Mouse (Mus musculus) neural tube, embryonic 11.5 days (tissue): Measurements from ENCODE around the gene Slco4c1. TPM values are rescaled to one million over a fixed set of nuclear protein-coding genes. Genes with fewer than 3 reads are reported as not detected.

ENCODE experiments used
- ATAC-seq: fragments of 200-750 bp; cut with Nextera tagmentation; 2 replicates; pipeline ENCODE4 v1.8.0; 2017; ENCODE audit warnings: moderate number of reproducible peaks, mild to moderate bottlenecking, moderate TSS enrichment, moderate library complexity; ENCODE audit not compliant: insufficient read depth, low FRiP score, low TSS enrichment
- DNase-seq: peaks from one replicate; pipeline ENCODE4 v3.0.0-alpha.2; 2015; ENCODE audit warnings: low spot score
- H3K27ac ChIP-seq: fragments of 300-500 bp; sonication (generic); 2 replicates; pipeline ENCODE4 v1.5.1; 2014; ENCODE audit warnings: low read depth, mild to moderate bottlenecking, low read length
- H3K27me3 ChIP-seq: fragments of 300-500 bp; sonication (generic); 2 replicates; pipeline ENCODE4 v1.6.1; 2014; ENCODE audit warnings: mild to moderate bottlenecking, low read length, mixed read lengths; ENCODE audit not compliant: control insufficient read depth, insufficient read depth
- H3K36me3 ChIP-seq: fragments of 300-500 bp; sonication (generic); 2 replicates; pipeline ENCODE4 v1.6.1; 2014; ENCODE audit warnings: mild to moderate bottlenecking, low read length, moderate library complexity, mixed read lengths; ENCODE audit not compliant: control insufficient read depth, insufficient read depth
- H3K4me1 ChIP-seq: fragments of 300-500 bp; sonication (generic); 2 replicates; pipeline ENCODE4 v1.6.1; 2014; ENCODE audit warnings: low read length, mixed read lengths; ENCODE audit not compliant: control insufficient read depth, insufficient read depth
- H3K4me2 ChIP-seq: fragments of 300-500 bp; sonication (generic); 2 replicates; pipeline ENCODE4 v1.6.1; 2014; ENCODE audit warnings: low read depth, mild to moderate bottlenecking, moderate library complexity
- H3K4me3 ChIP-seq: fragments of 300-500 bp; sonication (generic); 2 replicates; pipeline ENCODE4 v1.5.1; 2014; ENCODE audit warnings: low read depth, low read length
- H3K9ac ChIP-seq: fragments of 300-500 bp; sonication (generic); 2 replicates; pipeline ENCODE4 v1.6.1; 2014; ENCODE audit warnings: mild to moderate bottlenecking, low read length
- H3K9me3 ChIP-seq: fragments of 300-500 bp; sonication (generic); 2 replicates; pipeline ENCODE4 v1.6.1; 2016; ENCODE audit warnings: low read length; ENCODE audit not compliant: control insufficient read depth
- WGBS: fragments of 180-500 bp; shearing (Covaris S2); extraction: QIAGEN DNeasy Blood & Tissue Kit; methylation state at CpG from one replicate; pipeline ENCODE4 v1.1.7; 2014; 5-methylcytosine and 5-hydroxymethylcytosine counted together
- polyA plus RNA-seq: library from polyadenylated mRNA; unstranded; fragments of >200 nt; fragmentation: Nextera tagmentation; extraction: Ambion mirVana; gene quantifications from 2 replicates; pipeline ENCODE4 v1.2.1, GENCODE M21; 2014

Slco4c1 gene
- polyA plus RNA-seq, 1 experiment from 2014 or later: not detected

DNA sequence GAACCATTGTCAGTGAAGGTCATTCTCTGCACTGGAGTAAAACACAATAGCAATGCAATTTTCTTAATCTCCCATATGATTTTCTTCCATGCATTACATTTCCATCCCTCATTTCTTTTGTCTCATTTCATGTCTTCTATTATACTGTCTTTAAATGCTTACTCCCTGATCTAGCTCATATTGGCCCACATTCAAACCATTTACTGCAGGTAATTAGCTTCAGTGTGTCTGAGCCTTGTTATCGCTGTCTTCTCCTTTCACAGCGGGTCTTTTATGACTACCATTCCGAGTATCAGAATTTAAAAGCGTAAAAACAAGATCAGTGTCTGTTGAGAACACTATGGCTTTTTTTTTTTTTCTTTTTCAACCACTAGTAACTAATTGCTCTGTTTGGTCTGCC, 77.3 kb downstream of the Slco4c1 start:
- no peak overlapping the region for H3K4me3 ChIP-seq
- ATAC-seq (no peak), DNase-seq (no peak)
- no peaks in the 10 kb centered on the region for H3K4me1 ChIP-seq
- no peaks in the 10 kb centered on the region for H3K36me3 ChIP-seq
- H3K9me3 ChIP-seq: no peaks in the 10 kb centered on the region
- H3K4me2 ChIP-seq: no peak overlapping the region
- H3K9ac ChIP-seq: no peak overlapping the region
- H3K27ac ChIP-seq: no peak overlapping the region
- WGBS: 44% methylated on average over 4 of the region's 4 CpGs
- no peaks in the 10 kb centered on the region for H3K27me3 ChIP-seq

DNA sequence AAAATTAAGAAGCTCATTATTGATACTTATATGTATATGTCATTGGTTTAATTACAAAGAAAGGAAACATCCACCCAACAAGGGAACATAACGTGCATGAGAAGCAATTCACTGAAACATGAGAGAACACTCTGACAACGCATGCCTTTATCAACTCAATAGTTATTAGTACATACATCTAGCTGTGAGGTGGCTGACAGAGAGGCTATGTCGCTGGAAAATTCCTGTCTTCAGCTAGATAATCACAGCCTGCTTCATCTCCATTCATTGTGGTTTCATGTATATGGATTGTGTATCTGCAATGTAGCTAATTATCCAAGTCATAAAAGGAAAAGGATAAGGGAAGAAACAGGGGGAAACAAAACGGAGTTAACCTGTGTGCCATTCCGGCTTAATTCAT, 77.7 kb downstream of the Slco4c1 start:
- H3K4me2 ChIP-seq: no peak overlapping the region

DNA sequence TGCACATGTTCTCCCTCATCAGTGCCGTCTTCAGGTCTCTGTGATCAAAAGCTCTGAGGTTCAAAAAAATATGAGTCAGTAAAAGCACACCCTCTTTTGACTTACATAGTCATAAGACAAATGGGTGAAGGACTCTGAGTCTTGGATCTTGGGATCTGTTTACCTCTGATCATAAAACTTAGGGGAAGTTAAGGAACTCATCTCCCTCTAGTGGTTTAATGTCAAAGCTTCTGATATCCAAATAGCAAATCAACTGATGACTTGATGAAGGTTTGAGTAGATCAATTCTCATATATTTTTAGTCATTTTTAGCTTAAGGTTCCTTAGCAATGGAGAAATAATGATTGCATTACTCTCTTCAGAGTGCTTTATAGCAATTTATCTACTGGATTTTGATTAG, 82.7 kb downstream of the Slco4c1 start:
- Histone ChIP-seq H3K27ac (no peak overlapping the region), H3K9ac (no peak overlapping the region), H3K4me2 (no peak overlapping the region), H3K4me3 (no peak overlapping the region), H3K4me1 (no peaks in the 10 kb centered on the region), H3K36me3 (no peaks in the 10 kb centered on the region), H3K27me3 (no peaks in the 10 kb centered on the region), H3K9me3 (no peaks in the 10 kb centered on the region)
- WGBS: 84% methylated on average over 1 of the region's 1 CpGs
- ATAC-seq (no peak), DNase-seq (no peak)

More for the DNA sequence above, 77.7 kb downstream of the Slco4c1 start:
- no peaks in the 10 kb centered on the region for H3K9me3 ChIP-seq
- H3K4me1 ChIP-seq: no peaks in the 10 kb centered on the region
- DNase-seq: no peak
- WGBS: 71% methylated on average over 5 of the region's 5 CpGs
- H3K27me3 ChIP-seq: no peaks in the 10 kb centered on the region
- ATAC-seq: no peak
- no peak overlapping the region for H3K4me3 ChIP-seq
- H3K9ac ChIP-seq: no peak overlapping the region
- H3K36me3 ChIP-seq: no peaks in the 10 kb centered on the region
- H3K27ac ChIP-seq: no peak overlapping the region

DNA sequence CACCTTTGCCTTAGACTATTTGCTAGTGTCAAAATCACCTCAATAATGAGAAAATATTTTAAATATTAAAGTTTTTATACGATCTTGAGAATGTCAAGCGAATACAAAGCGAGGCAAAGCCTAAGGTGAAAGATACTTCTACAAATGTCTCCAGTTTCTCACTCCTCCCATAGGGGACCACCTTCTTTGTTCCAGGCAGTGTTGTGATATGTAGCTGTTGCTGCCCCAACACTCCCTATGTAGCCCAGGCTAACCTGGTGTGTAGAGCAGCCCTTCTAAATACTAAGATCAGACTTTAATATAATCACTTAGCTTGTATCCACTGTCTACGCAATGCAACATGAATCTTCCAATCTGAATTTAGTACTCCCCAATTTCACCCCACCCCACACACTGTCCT, 97.8 kb downstream of the Slco4c1 start:
- Histone ChIP-seq H3K4me1 (no peaks in the 10 kb centered on the region), H3K9ac (no peak overlapping the region), H3K4me3 (no peak overlapping the region), H3K4me2 (no peak overlapping the region), H3K9me3 (no peaks in the 10 kb centered on the region), H3K27me3 (no peaks in the 10 kb centered on the region), H3K36me3 (no peaks in the 10 kb centered on the region), H3K27ac (no peak overlapping the region)
- DNase-seq (no peak), ATAC-seq (no peak)
- 98% methylated on average over 4 of the region's 4 CpGs for WGBS

DNA sequence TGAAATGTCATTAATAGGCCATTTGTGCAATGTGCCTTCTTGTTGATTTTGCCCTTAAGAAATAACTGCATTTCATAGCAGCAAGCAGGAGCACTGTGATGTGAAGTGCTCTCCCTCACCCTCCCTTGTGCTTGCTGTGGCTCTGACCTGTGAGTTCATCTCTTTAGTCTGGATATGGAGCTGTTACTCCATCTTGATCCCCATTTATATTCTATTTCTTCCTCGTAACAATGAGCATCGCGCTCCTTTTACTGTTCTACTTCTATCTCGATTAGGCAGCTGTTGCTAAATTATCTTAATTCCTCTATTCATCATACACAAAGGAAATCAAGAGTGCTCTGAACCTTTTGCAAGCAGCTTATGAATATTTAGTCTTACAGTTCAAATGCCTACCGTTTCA, 98.3 kb downstream of the Slco4c1 start:
- no peaks in the 10 kb centered on the region for H3K9me3 ChIP-seq
- no peak overlapping the region for H3K27ac ChIP-seq
- no peak overlapping the region for H3K9ac ChIP-seq
- 90% methylated on average over 5 of the region's 5 CpGs for WGBS
- DNase-seq: no peak
- no peak overlapping the region for H3K4me2 ChIP-seq
- no peak overlapping the region for H3K4me3 ChIP-seq
- no peaks in the 10 kb centered on the region for H3K27me3 ChIP-seq
- no peaks in the 10 kb centered on the region for H3K4me1 ChIP-seq
- ATAC-seq: no peak
- no peaks in the 10 kb centered on the region for H3K36me3 ChIP-seq

DNA sequence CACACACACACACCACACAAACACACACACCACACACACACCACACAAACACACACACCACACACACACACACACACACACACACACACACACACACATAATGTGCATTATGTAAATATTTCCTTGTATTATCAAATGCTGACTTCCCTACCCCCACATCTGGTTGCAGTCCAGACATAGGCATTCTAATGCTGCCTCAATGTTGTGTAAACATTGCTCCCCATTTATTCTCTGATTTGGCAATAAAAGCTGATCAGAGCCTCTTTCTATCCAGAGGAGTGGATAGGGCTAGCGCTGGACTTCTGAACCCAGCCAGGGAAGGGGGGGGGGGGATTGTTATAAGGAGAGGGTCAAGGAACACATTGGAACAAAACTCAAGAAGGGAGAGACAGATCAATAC, 101.7 kb downstream of the Slco4c1 start:
- no peaks in the 10 kb centered on the region for H3K27me3 ChIP-seq
- no peak overlapping the region for H3K4me3 ChIP-seq
- no peak overlapping the region for H3K27ac ChIP-seq
- no peaks in the 10 kb centered on the region for H3K36me3 ChIP-seq
- DNase-seq: no peak
- ATAC-seq: no peak
- WGBS: 88% methylated on average over 1 of the region's 1 CpGs
- no peak overlapping the region for H3K4me2 ChIP-seq
- no peaks in the 10 kb centered on the region for H3K9me3 ChIP-seq
- no peaks in the 10 kb centered on the region for H3K4me1 ChIP-seq
- no peak overlapping the region for H3K9ac ChIP-seq

DNA sequence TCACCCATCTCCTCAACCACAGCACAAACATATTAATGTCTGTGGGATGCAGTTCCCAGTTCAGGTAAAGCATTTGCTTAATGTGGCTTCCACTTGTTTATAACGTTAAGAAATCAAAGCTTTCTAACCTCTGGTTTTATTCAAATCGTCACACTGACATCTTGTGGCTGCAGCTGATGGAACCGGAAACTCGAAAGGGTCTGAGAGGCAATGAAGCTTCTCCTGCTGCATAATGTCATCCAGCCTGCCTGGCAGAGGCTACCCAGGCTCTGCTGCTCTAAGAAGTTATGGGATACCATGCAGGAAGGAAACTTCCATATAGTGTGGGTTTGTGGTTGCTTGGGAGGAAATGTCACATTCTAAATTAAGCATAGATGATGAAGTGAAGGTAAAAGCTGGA, 103.7 kb downstream of the Slco4c1 start:
- Histone ChIP-seq H3K4me3 (no peak overlapping the region), H3K4me1 (no peaks in the 10 kb centered on the region), H3K27ac (no peak overlapping the region), H3K9me3 (no peaks in the 10 kb centered on the region), H3K4me2 (no peak overlapping the region), H3K36me3 (no peaks in the 10 kb centered on the region), H3K27me3 (no peaks in the 10 kb centered on the region), H3K9ac (no peak overlapping the region)
- 31% methylated on average over 4 of the region's 4 CpGs for WGBS
- peak; percentile 19 for DNase-seq
- ATAC-seq: no peak

DNA sequence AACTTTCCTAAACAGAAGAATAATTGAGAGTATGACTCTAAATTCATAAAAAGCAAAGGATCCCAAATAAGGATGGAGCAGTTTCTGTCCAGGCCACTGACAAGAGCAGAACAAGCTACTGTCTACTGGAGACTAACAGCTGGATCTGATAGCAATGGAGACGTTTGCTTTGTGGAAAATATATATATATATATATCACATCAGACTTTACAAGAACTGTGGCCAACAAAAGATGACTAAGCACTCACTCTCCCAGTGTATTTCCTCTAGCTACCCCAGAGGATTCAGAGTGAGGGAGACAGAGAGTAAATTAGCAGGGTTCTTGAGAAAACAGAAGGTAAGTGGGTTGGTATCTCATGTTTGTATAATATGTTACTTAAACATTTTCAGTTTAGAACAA, 105.4 kb downstream of the Slco4c1 start:
- no peaks in the 10 kb centered on the region for H3K36me3 ChIP-seq
- no peaks in the 10 kb centered on the region for H3K9me3 ChIP-seq
- WGBS: 65% methylated on average over 1 of the region's 1 CpGs
- H3K27ac ChIP-seq: no peak overlapping the region
- no peaks in the 10 kb centered on the region for H3K27me3 ChIP-seq
- DNase-seq (no peak), ATAC-seq (no peak)
- H3K4me2 ChIP-seq: no peak overlapping the region
- no peak overlapping the region for H3K4me3 ChIP-seq
- no peak overlapping the region for H3K9ac ChIP-seq
- no peaks in the 10 kb centered on the region for H3K4me1 ChIP-seq
